Mouse (Mus musculus): Measurements from ENCODE around the gene Armcx6.

DNA sequence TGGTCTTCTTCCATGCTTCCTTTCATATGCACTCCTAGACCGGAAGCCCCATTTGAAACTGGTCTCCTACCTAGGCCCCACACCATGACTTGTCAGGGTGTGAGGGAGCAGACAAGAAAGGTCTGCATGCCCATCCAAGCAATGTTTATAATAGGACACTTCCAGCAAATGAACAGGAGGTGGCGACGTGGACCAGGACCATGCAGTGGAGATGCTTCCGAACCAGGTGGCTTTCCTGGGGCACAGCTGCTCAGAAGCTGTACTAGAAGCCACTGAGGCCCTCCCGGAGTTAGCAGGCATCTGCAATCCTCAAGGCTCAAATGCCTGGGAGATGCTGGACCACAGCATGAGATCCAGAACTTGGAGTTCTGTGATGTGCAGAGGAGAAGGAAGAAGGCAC lies 4.8 kb downstream of the Armcx6 start:
- 0 out of 2 replicates have a peak, but pooled peaks have one; percentile 41 for TF ChIP-seq EP300 (IDR thresholded peaks at IDR 0.05; ENCODE audit: insufficient read depth, low read depth, low read length)
- no peak for TF ChIP-seq POLR2A (IDR thresholded peaks at IDR 0.05; ENCODE audit: insufficient read depth, low read depth, low read length)
- TF ChIP-seq CTCF (IDR thresholded peaks at IDR 0.05): peak; percentile 72

All from heart, adult 2 months (tissue).